Mouse (Mus musculus) intestine, embryonic 16.5 days (tissue): Measurements from ENCODE around the gene 9130023H24Rik. TPM values are rescaled to one million over a fixed set of nuclear protein-coding genes. Genes with fewer than 3 reads are reported as not detected.

ENCODE experiments used
- ATAC-seq: fragments of 200-750 bp; cut with Nextera tagmentation; 2 replicates; pipeline ENCODE4 v1.8.0; 2017; ENCODE audit warnings: moderate TSS enrichment, moderate library complexity
- H3K27ac ChIP-seq: fragments of 300-500 bp; sonication (generic); 2 replicates; pipeline ENCODE4 v1.5.1; 2014; ENCODE audit warnings: mild to moderate bottlenecking, low read length
- H3K27me3 ChIP-seq: fragments of 300-500 bp; sonication (generic); replicated peaks from 2 replicates; pipeline ENCODE4 v1.6.1; 2014; ENCODE audit warnings: low read length, control low read depth, mixed read lengths; ENCODE audit not compliant: control insufficient read depth, insufficient read depth
- H3K36me3 ChIP-seq: fragments of 300-500 bp; sonication (generic); 2 replicates; pipeline ENCODE4 v1.6.1; 2014; ENCODE audit warnings: low read length, control low read depth; ENCODE audit not compliant: control insufficient read depth, insufficient read depth
- H3K4me1 ChIP-seq: fragments of 300-500 bp; sonication (generic); 2 replicates; pipeline ENCODE4 v1.6.1; 2014; ENCODE audit warnings: low read length, control low read depth, mixed read lengths; ENCODE audit not compliant: control insufficient read depth, insufficient read depth
- H3K4me2 ChIP-seq: fragments of 300-500 bp; sonication (generic); 2 replicates; pipeline ENCODE4 v1.6.1; 2014; ENCODE audit warnings: low read depth, low read length, control low read depth
- H3K4me3 ChIP-seq: fragments of 300-500 bp; sonication (generic); 2 replicates; pipeline ENCODE4 v1.5.1; 2014; ENCODE audit warnings: mild to moderate bottlenecking, low read length
- H3K9ac ChIP-seq: fragments of 300-500 bp; sonication (generic); 2 replicates; pipeline ENCODE4 v1.6.1; 2014; ENCODE audit warnings: low read depth, low read length
- H3K9me3 ChIP-seq: fragments of 300-500 bp; sonication (generic); 2 replicates; pipeline ENCODE4 v1.6.1; 2016; ENCODE audit warnings: low read length, control low read depth; ENCODE audit not compliant: control insufficient read depth
- WGBS: fragments of 180-500 bp; shearing (Covaris S2); extraction: QIAGEN DNeasy Blood & Tissue Kit; methylation state at CpG from one replicate; pipeline ENCODE4 v1.1.7; 2014; 5-methylcytosine and 5-hydroxymethylcytosine counted together
- polyA plus RNA-seq: library from polyadenylated mRNA; unstranded; fragments of >200 nt; fragmentation: Nextera tagmentation; extraction: Ambion mirVana; gene quantifications from 2 replicates; pipeline ENCODE4 v1.2.1, GENCODE M21; 2015

Gene 9130023H24Rik
- 5.7 and 6.5 TPM in 2 replicates for polyA plus RNA-seq

GRCm38 (mm10) chr7:128237927-128238778 lies at the start of gene 9130023H24Rik:
TSS of gene 9130023H24Rik (minus strand) at chr7:128238031.
- Histone ChIP-seq H3K9ac (peak within 1 kb of the TSS; percentile 89), H3K4me1 (peaks cover 13% of the 10 kb centered on the region), H3K9me3 (no peaks in the 10 kb centered on the region), H3K27me3 (no peaks in the 10 kb centered on the region), H3K4me3 (peak within 1 kb of the TSS; percentile 73), H3K27ac (peak within 1 kb of the TSS; percentile 95), H3K36me3 (peaks cover 4% of the 10 kb centered on the region; the same call in 1 of the 2 replicates), H3K4me2 (peak within 1 kb of the TSS; percentile 56)
- peak; percentile 92 for ATAC-seq
- under 1% methylated on average over 67 of the region's 72 CpGs for WGBS

- H3K4me1 ChIP-seq = peaks cover 27% of the 10 kb centered on the region
Observed at GRCm38 (mm10) chr7:128285060-128285459, 47.2 kb upstream of the 9130023H24Rik start.

DNA sequence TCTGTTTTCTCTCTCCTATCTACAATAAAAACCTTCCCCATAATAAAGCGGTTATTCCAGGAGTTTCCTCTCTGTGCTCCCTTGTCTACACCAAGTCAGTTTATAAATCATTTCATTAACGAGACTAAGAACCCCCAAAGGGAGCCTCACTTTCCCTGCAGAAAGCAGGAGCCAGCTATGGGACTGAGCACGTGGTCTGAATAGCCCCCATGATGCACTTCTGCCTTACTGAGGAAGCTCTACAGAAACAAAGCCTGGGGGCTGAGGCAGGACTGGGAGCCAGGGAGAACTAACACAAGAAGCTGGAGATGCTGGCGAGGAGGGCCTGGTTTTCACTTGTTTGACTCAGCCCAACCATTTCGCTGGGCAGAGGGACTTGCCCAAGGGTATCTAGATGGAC lies 46.2 kb upstream of the 9130023H24Rik start:
- 49% methylated on average over 5 of the region's 5 CpGs for WGBS
- Histone ChIP-seq H3K27me3 (no peaks in the 10 kb centered on the region), H3K4me1 (peaks cover 20% of the 10 kb centered on the region), H3K9me3 (no peaks in the 10 kb centered on the region), H3K36me3 (peaks cover 5% of the 10 kb centered on the region; the same call in 1 of the 2 replicates), H3K9ac (no peak overlapping the region), H3K27ac (peak overlapping the region; percentile 9; the same call in 1 of the 2 replicates), H3K4me2 (no peak overlapping the region), H3K4me3 (no peak overlapping the region)
- ATAC-seq = no peak

More at GRCm38 (mm10) chr7:128285060-128285459, 47.2 kb upstream of the 9130023H24Rik start:
- Histone ChIP-seq H3K4me3 (no peak overlapping the region), H3K27me3 (no peaks in the 10 kb centered on the region), H3K27ac (no peak overlapping the region), H3K36me3 (peaks cover 5% of the 10 kb centered on the region; the same call in 1 of the 2 replicates), H3K9me3 (no peaks in the 10 kb centered on the region), H3K4me2 (no peak overlapping the region), H3K9ac (no peak overlapping the region)
- WGBS = 86% methylated on average over 8 of the region's 8 CpGs
- ATAC-seq = no peak

DNA sequence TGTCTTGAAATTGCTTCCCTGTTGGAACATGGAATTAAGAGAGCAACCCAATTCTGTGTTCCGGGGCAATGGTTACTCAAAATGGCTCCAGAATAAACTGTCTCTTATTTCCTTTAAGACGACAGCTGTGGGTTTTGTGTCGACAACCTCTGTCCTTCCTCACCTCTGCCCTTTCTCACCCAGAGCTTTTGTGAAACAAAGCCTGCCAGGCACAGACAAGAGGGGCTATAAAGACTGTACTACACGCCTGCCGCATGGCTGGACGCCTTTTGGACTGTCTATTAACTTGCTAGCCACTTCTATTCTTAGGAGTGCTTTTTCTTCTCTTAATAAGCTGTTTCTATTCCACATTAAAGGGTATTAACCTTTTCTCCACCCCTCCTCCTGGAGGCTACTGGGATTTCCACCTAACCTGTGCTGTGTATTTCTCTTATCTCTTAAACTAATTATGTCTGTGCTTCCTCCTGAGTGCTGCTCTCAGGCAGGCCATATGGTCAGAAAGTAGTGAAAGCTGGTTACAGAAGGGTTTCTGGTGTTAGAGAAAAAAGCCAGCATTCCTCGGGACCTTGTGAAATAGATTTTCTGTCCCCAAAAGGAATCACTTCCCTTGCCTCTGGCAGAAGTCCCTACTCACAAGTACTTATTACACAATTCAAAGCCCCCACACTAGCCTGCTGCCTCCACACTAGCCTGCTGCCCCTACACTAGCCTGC lies 44.9 kb upstream of the 9130023H24Rik start:
- 31% methylated on average over 7 of the region's 7 CpGs for WGBS
- Histone ChIP-seq H3K4me3 (no peak overlapping the region), H3K9me3 (no peaks in the 10 kb centered on the region), H3K27me3 (no peaks in the 10 kb centered on the region), H3K4me2 (no peak overlapping the region), H3K27ac (peak overlapping the region; percentile 70), H3K4me1 (peaks cover 13% of the 10 kb centered on the region; the same call in 1 of the 2 replicates), H3K36me3 (peaks cover 5% of the 10 kb centered on the region; the same call in 1 of the 2 replicates), H3K9ac (0 out of 2 replicates have a peak overlapping the region, but pooled peaks have one; percentile 7)
- 0 out of 2 replicates have a peak, but pooled peaks have one; percentile 57 for ATAC-seq

GRCm38 (mm10) chr7:128281765-128282164 lies 43.9 kb upstream of the 9130023H24Rik start:
- H3K4me2 ChIP-seq = no peak overlapping the region
- H3K9me3 ChIP-seq = no peaks in the 10 kb centered on the region
- H3K4me1 ChIP-seq = peaks cover 13% of the 10 kb centered on the region; the same call in 1 of the 2 replicates
- H3K27ac ChIP-seq = no peak overlapping the region
- 88% methylated on average over 11 of the region's 11 CpGs for WGBS
- no peaks in the 10 kb centered on the region for H3K27me3 ChIP-seq
- ATAC-seq = no peak
- H3K9ac ChIP-seq = no peak overlapping the region
- peaks cover 3% of the 10 kb centered on the region; the same call in 1 of the 2 replicates for H3K36me3 ChIP-seq
- H3K4me3 ChIP-seq = no peak overlapping the region

DNA sequence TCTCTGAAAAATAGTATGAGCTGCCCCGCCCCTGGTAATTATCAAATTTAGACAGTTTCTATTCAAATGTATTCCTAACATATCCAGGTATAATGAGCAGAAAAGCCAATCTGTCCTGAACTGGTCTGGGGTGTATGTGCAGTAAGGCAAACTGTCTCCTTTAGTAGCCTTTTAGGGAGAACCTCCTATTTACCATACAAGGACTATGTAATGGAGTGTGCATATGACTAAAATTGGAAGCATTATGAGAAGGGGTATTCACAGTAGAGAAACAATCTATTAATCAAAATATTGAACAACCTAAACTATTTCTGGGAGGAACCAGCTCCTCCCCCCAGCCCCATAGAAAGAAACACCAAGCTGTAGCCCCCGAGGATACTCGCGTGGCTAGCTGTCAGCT lies 41.9 kb upstream of the 9130023H24Rik start:
- Histone ChIP-seq H3K36me3 (peaks cover 12% of the 10 kb centered on the region), H3K27me3 (no peaks in the 10 kb centered on the region), H3K4me1 (peaks cover 13% of the 10 kb centered on the region; the same call in 1 of the 2 replicates), H3K4me3 (no peak overlapping the region), H3K27ac (no peak overlapping the region), H3K9ac (no peak overlapping the region), H3K9me3 (no peaks in the 10 kb centered on the region), H3K4me2 (no peak overlapping the region)
- 81% methylated on average over 4 of the region's 4 CpGs for WGBS
- ATAC-seq = peak; percentile 55

DNA sequence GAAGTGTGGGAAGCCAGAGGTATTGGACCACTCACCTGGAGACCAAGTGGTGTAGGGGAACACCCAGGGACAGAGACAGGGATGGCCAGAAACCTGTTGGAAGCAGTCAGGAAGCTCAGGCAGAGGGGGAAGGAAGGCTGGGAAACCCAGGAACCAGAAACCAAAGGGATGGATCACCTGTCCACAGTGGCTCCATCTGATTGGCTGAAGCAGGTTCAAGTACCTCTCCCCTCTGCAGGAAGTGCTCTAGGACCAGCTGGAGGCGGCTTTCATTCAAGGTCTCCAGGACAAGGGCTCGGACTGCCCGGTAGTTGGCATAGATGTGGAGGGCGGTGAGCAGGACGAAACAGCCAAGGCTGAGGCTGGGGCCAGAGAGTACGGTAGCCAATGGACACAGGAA lies 38.2 kb upstream of the 9130023H24Rik start:
- H3K27ac ChIP-seq = no peak overlapping the region
- H3K36me3 ChIP-seq = peaks cover 29% of the 10 kb centered on the region
- H3K4me2 ChIP-seq = no peak overlapping the region
- ATAC-seq = no peak
- H3K27me3 ChIP-seq = no peaks in the 10 kb centered on the region
- H3K4me3 ChIP-seq = no peak overlapping the region
- 0 out of 2 replicates have a peak, but pooled peaks cover 2% of the 10 kb centered on the region for H3K4me1 ChIP-seq
- no peaks in the 10 kb centered on the region for H3K9me3 ChIP-seq
- no peak overlapping the region for H3K9ac ChIP-seq
- WGBS = 91% methylated on average over 6 of the region's 6 CpGs

- no peak overlapping the region for H3K4me2 ChIP-seq
- no peak overlapping the region for H3K4me3 ChIP-seq
- no peak for ATAC-seq
- H3K27ac ChIP-seq = no peak overlapping the region
- H3K36me3 ChIP-seq = peaks cover 29% of the 10 kb centered on the region
- 91% methylated on average over 9 of the region's 9 CpGs for WGBS
- H3K9me3 ChIP-seq = no peaks in the 10 kb centered on the region
- no peak overlapping the region for H3K9ac ChIP-seq
- H3K4me1 ChIP-seq = peaks cover 5% of the 10 kb centered on the region; the same call in 1 of the 2 replicates
- no peaks in the 10 kb centered on the region for H3K27me3 ChIP-seq
Observed at GRCm38 (mm10) chr7:128271496-128271895, 33.7 kb upstream of the 9130023H24Rik start.

- no peaks in the 10 kb centered on the region for H3K27me3 ChIP-seq
- no peak overlapping the region for H3K9ac ChIP-seq
- H3K36me3 ChIP-seq = peaks cover 24% of the 10 kb centered on the region; the same call in 1 of the 2 replicates
- ATAC-seq = peak; percentile 95
- H3K4me1 ChIP-seq = peaks cover 5% of the 10 kb centered on the region; the same call in 1 of the 2 replicates
- H3K4me3 ChIP-seq = no peak overlapping the region
- H3K4me2 ChIP-seq = no peak overlapping the region
- H3K9me3 ChIP-seq = no peaks in the 10 kb centered on the region
- no peak overlapping the region for H3K27ac ChIP-seq
- whole genome bisulfite sequencing = 47% methylated on average over 13 of the region's 13 CpGs
Observed at GRCm38 (mm10) chr7:128270431-128270850, 32.6 kb upstream of the 9130023H24Rik start.
